10 mouse cellular contexts compared by ENCODE assay signal in the genomic region with DNA sequence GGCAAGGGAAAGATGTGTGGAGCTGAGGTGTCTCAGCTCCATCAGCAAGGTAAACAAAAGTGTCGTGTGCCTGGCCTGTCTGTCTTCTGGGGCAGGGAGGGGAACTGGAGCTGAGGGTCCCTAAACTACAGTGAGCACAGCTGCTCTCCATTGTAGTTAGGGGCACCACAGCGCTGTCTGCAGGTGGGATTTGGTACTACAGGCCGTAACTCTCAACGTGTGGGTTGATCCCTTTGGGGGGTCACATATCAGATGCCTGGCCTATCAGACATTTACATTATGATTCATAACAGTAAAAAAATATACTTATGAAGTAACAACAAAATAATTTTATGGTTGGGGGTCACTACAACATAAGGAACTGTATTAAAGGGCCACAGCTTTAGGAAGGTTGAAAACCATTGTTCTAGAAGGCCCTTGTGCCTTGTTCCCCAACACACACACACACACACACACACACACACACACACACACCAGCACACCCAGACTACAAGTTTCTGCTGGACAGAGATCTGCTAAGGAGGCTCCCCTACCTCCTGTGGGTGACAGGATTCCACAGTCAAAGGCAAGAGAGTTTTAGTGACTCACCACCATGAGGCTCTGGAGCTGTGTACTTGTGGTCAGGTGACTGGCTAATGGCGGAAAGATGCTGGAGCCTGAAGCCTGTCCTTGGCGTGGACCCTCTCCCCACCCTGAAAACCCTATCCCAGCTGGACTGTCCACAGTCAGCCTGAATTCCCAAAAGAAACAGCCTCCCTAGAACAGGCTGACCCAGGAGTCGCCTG. TPM values are rescaled to one million over a fixed set of nuclear protein-coding genes. Genes with fewer than 3 reads are reported as not detected.
A peak's percentile ranks its signal among the peaks of the same experiment; 100 is the strongest.
DNase-seq lines count a peak whose midpoint lies in the region; ATAC-seq and TF ChIP-seq lines count a peak whose summit lies in the region.
"Had no signal": no experiment of that assay in that cellular context is flagged by ENCODE, and none has a peak within 500 bp of the region (broad histone marks: within the 10 kb centered on the region; RNA-seq: fewer than 3 reads in every experiment).

No protein-coding gene starts in this region.

- H3K4me1 ChIP-seq in hindbrain, embryonic 11.5 days (replicated peaks; ENCODE audit: control insufficient read depth, insufficient read depth, low read length): no peaks in the 10 kb centered on the region
- H3K4me1 ChIP-seq in hindbrain, embryonic 14.5 days (replicated peaks; ENCODE audit: control insufficient read depth, insufficient read depth, low read length): peaks cover 6% of the 10 kb centered on the region
- peaks cover 18% of the 10 kb centered on the region for H3K4me1 ChIP-seq in spleen, adult 2 months (ENCODE audit: control insufficient read depth, insufficient read depth, insufficient read length)

- no peak overlapping the region for H3K9ac ChIP-seq in hindbrain, embryonic 11.5 days (ENCODE audit: low read depth, low read length)
- H3K9ac ChIP-seq in hindbrain, embryonic 14.5 days: no peak overlapping the region

- TF ChIP-seq CTCF in spleen, adult 2 months (IDR thresholded peaks at IDR 0.05; ENCODE audit: extremely low read depth, insufficient read depth, insufficient read length, insufficient replicate concordance): peak; percentile 18; the same call in 1 of the 2 replicates
- TF ChIP-seq CTCF in brain, embryonic 14.5 days (IDR thresholded peaks at IDR 0.05; ENCODE audit: borderline replicate concordance, extremely low read depth, insufficient read depth, insufficient read length): peak; percentile 50; the same call in 1 of the 2 replicates

- H3K27ac ChIP-seq in hindbrain, embryonic 11.5 days (ENCODE audit: low read depth, low read length): no peak overlapping the region
- no peak overlapping the region for H3K27ac ChIP-seq in hindbrain, embryonic 14.5 days
- H3K27ac ChIP-seq in spleen, adult 2 months (ENCODE audit: insufficient read depth, low read length): no peak overlapping the region

- no peak overlapping the region for H3K4me2 ChIP-seq in hindbrain, embryonic 11.5 days (replicated peaks; ENCODE audit: low read depth, low read length)
- no peak overlapping the region for H3K4me2 ChIP-seq in hindbrain, embryonic 14.5 days (replicated peaks)

- H3K4me3 ChIP-seq in hindbrain, embryonic 11.5 days (ENCODE audit: low read depth, low read length): no peak overlapping the region
- no peak overlapping the region for H3K4me3 ChIP-seq in hindbrain, embryonic 14.5 days (replicated peaks; ENCODE audit: low read length)
- no peak overlapping the region for H3K4me3 ChIP-seq in spleen, adult 2 months (ENCODE audit: extremely low read depth, insufficient read depth, insufficient read length)

- H3K36me3 ChIP-seq in hindbrain, embryonic 11.5 days (ENCODE audit: control insufficient read depth, insufficient read depth, low read length): no peaks in the 10 kb centered on the region
- H3K36me3 ChIP-seq in hindbrain, embryonic 14.5 days (replicated peaks; ENCODE audit: control insufficient read depth, insufficient read depth): no peaks in the 10 kb centered on the region
- no peaks in the 10 kb centered on the region for H3K36me3 ChIP-seq in spleen, adult 2 months (ENCODE audit: control insufficient read depth, insufficient read depth, low read length)

- TF ChIP-seq POLR2A in spleen, adult 2 months (IDR thresholded peaks at IDR 0.05; ENCODE audit: low read depth, low read length): no peak
- TF ChIP-seq POLR2A in brain, embryonic 14.5 days (IDR thresholded peaks at IDR 0.05; ENCODE audit: borderline replicate concordance, extremely low read depth, insufficient read depth, insufficient read length, poor library complexity, severe bottlenecking): no peak

- 58% methylated on average over 7 of the region's 7 CpGs for WGBS in hindbrain, embryonic 11.5 days
- WGBS in hindbrain, embryonic 14.5 days: 65% methylated on average over 7 of the region's 7 CpGs
- 69% methylated on average over 7 of the region's 7 CpGs for WGBS in spleen, adult 2 months

- no peaks in the 10 kb centered on the region for H3K9me3 ChIP-seq in hindbrain, embryonic 11.5 days (ENCODE audit: control insufficient read depth, low read length)
- no peaks in the 10 kb centered on the region for H3K9me3 ChIP-seq in hindbrain, embryonic 14.5 days (ENCODE audit: control insufficient read depth, low read length)

- peak; percentile 49 for DNase-seq in hindbrain, embryonic 11.5 days (ENCODE audit: low spot score)
- no peak for DNase-seq in hindbrain, embryonic 14.5 days (ENCODE audit: low spot score)
- DNase-seq in spleen, adult 2 months (ENCODE audit: low read depth in 1 of 2, low spot score in 2 of 2): no peak
- DNase-seq in spleen, postnatal 14 days (ENCODE audit: low spot score in 2 of 2): no peak
- DNase-seq in brain, embryonic 14.5 days (ENCODE audit: low read depth): no peak
- DNase-seq in thymus, postnatal 25 days: peak; percentile 34
- no peak for DNase-seq in urinary bladder, adult 18-20 months (ENCODE audit: low spot score in 2 of 2)
- DNase-seq in layer of hippocampus, adult 9-11 months: no peak
- DNase-seq: cerebellum, postnatal 36 days had no signal

- no peak for ATAC-seq in hindbrain, embryonic 11.5 days (ENCODE audit: low FRiP score)
- ATAC-seq in hindbrain, embryonic 14.5 days (ENCODE audit: low FRiP score): no peak
- ATAC-seq: hindbrain, embryonic 16.5 days had no signal

- peaks cover 2% of the 10 kb centered on the region; the same call in 1 of the 2 replicates for H3K27me3 ChIP-seq in hindbrain, embryonic 11.5 days (ENCODE audit: control insufficient read depth, insufficient read depth, low read length)
- no peaks in the 10 kb centered on the region for H3K27me3 ChIP-seq in hindbrain, embryonic 14.5 days (ENCODE audit: control insufficient read depth, insufficient read depth, low read length)
- H3K27me3 ChIP-seq in spleen, adult 2 months (ENCODE audit: control insufficient read depth, insufficient read depth, low read length): no peaks in the 10 kb centered on the region

RNA-seq across cellular contexts. Expression of a gene that starts 7.4 kb away (rescaled TPM):
- 2.1 and 2.6 TPM in 2 replicates for polyA plus RNA-seq in hindbrain, embryonic 11.5 days (2014; fragmentation: Nextera tagmentation; extraction: Ambion mirVana)
- polyA plus RNA-seq in hindbrain, embryonic 14.5 days (2014; fragmentation: Nextera tagmentation; extraction: Ambion mirVana): 5.3 and 5.5 TPM in 2 replicates
- polyA plus RNA-seq in spleen, adult 2 months (2012; rRNA removed): 10.7 and 18.8 TPM in 2 replicates
- 2.3 and 4.4 TPM in 2 replicates for polyA plus RNA-seq in brain, embryonic 14.5 days (2012; rRNA removed)

RNA-seq across cellular contexts. Expression of a gene that starts 17.2 kb away (rescaled TPM):
- 178 and 182 TPM in 2 replicates for polyA plus RNA-seq in hindbrain, embryonic 11.5 days (2014; fragmentation: Nextera tagmentation; extraction: Ambion mirVana)
- polyA plus RNA-seq in hindbrain, embryonic 14.5 days (2014; fragmentation: Nextera tagmentation; extraction: Ambion mirVana): 54.2 and 58.4 TPM in 2 replicates
- polyA plus RNA-seq in spleen, adult 2 months (2012; rRNA removed): 31.6 and 42.5 TPM in 2 replicates
- polyA plus RNA-seq in brain, embryonic 14.5 days (2012; rRNA removed): 57.4 and 98.6 TPM in 2 replicates

RNA-seq across cellular contexts. Expression of a gene that starts 38.7 kb away (rescaled TPM):
- polyA plus RNA-seq in hindbrain, embryonic 11.5 days (2014; fragmentation: Nextera tagmentation; extraction: Ambion mirVana): 1.2 and 1.4 TPM in 2 replicates
- polyA plus RNA-seq in hindbrain, embryonic 14.5 days (2014; fragmentation: Nextera tagmentation; extraction: Ambion mirVana): 1.0 and 1.5 TPM in 2 replicates
- polyA plus RNA-seq in spleen, adult 2 months (2012; rRNA removed): 39.9 and 40.1 TPM in 2 replicates
- polyA plus RNA-seq in brain, embryonic 14.5 days (2012; rRNA removed): 7.8 and 8.4 TPM in 2 replicates

RNA-seq across cellular contexts. Expression of a gene that starts 47.4 kb away (rescaled TPM):
- 50.8 and 76.5 TPM in 2 replicates for polyA plus RNA-seq in hindbrain, embryonic 11.5 days (2014; fragmentation: Nextera tagmentation; extraction: Ambion mirVana)
- 69.2 and 70.3 TPM in 2 replicates for polyA plus RNA-seq in hindbrain, embryonic 14.5 days (2014; fragmentation: Nextera tagmentation; extraction: Ambion mirVana)
- 105 and 137 TPM in 2 replicates for polyA plus RNA-seq in spleen, adult 2 months (2012; rRNA removed)
- 303 and 319 TPM in 2 replicates for polyA plus RNA-seq in brain, embryonic 14.5 days (2012; rRNA removed)

RNA-seq across cellular contexts. Expression of a gene that starts 51.3 kb away (rescaled TPM):
- polyA plus RNA-seq in hindbrain, embryonic 11.5 days (2014; fragmentation: Nextera tagmentation; extraction: Ambion mirVana): 4.3 and 7.0 TPM in 2 replicates
- 2.2 and 4.7 TPM in 2 replicates for polyA plus RNA-seq in hindbrain, embryonic 14.5 days (2014; fragmentation: Nextera tagmentation; extraction: Ambion mirVana)
- 7.6 and 11.5 TPM in 2 replicates for polyA plus RNA-seq in spleen, adult 2 months (2012; rRNA removed)
- 2.6 and 5.0 TPM in 2 replicates for polyA plus RNA-seq in brain, embryonic 14.5 days (2012; rRNA removed)

Comparison
In these comparisons a context has a peak if more than half of its experiments do, and no peak if none do; other contexts are left out.
1. DNase-seq: peak in hindbrain, embryonic 11.5 days (single experiment) and thymus, postnatal 25 days (single experiment); none in hindbrain, embryonic 14.5 days (single experiment), spleen, adult 2 months (0 of 2), spleen, postnatal 14 days (0 of 2), brain, embryonic 14.5 days (single experiment), urinary bladder, adult 18-20 months (0 of 2) and layer of hippocampus, adult 9-11 months (single experiment).